Mouse (Mus musculus) MEL (cell line): ENCODE measurements at regions not wholly inside any gene's neighbourhood (a gene's known extent, or its start where the extent isn't known, plus 50 kb on each side); places are given as distances from the start of the nearest gene placed in this dataset.

ENCODE experiments used
- CHD2 ChIP-seq: IDR thresholded peaks from 2 replicates; pipeline ENCODE4 v1.6.1; 2011; ENCODE audit warnings: low read length, improper control_type of control experiment
- CTCF ChIP-seq, 3 experiments: IDR thresholded peaks in 2 of 3; conservative IDR thresholded peaks in 1 of 3; 2 replicates each; pipeline ENCODE4 v1.5.1; 2011 to 2012; ENCODE audit warnings: low read length in 3 of 3, low read depth in 2 of 3, mild to moderate bottlenecking in 2 of 3, improper control_type of control experiment in 1 of 3, inconsistent platforms in 1 of 3, mixed read lengths in 1 of 3, moderate library complexity in 1 of 3; ENCODE audit not compliant: control insufficient read depth in 1 of 3, insufficient read depth in 1 of 3, poor library complexity in 1 of 3, severe bottlenecking in 1 of 3
- EP300 ChIP-seq, 2 experiments: IDR thresholded peaks; 2 replicates each; pipeline ENCODE4 v1.6.1; 2011; ENCODE audit warnings: improper control_type of control experiment in 2 of 2, low read length in 2 of 2, low read depth in 1 of 2, mild to moderate bottlenecking in 1 of 2
- HCFC1 ChIP-seq: IDR thresholded peaks from 2 replicates; pipeline ENCODE4 v1.6.1; 2012; ENCODE audit warnings: low read depth, mild to moderate bottlenecking, inconsistent platforms, low read length, improper control_type of control experiment, moderate library complexity

DNA sequence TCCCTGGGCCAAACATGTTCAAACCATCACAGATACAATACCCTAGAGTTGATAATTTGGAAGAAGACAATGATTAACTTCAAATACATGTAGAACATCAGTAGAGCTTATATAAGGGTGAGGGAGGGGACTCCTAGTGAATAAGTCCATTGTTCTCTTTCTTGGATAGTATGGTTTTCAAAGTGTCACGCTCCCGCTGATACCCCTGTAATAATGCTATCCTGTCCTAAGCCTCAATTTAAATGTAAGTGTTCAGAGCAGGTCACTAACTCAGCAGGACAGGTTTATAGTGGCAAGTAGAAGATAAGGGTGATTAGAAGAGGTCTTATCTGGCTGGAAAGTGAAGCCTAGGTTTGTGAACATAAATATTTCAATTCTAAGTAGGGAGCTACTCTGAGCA is 540.4 kb upstream of the Id4 start:
- TF ChIP-seq CTCF (IDR thresholded peaks at IDR 0.05 in 2 of 3, conservative IDR thresholded peaks at IDR 0.05 in 1 of 3; ENCODE audit: control insufficient read depth in 1 of 3, insufficient read depth in 1 of 3, low read depth in 2 of 3, low read length in 3 of 3, poor library complexity in 1 of 3, severe bottlenecking in 1 of 3) (no peak), HCFC1 (no peak), EP300 (IDR thresholded peaks at IDR 0.05; ENCODE audit: low read depth in 1 of 2, low read length in 2 of 2) (no peak), CHD2 (no peak)
